Mouse (Mus musculus): ENCODE measurements around the gene Ctsa.
"Not testable (repeated sequence)": the region's sequence is repeated elsewhere in the genome, so short reads cannot be mapped to it uniquely, and the experiment has no call there.

- TF ChIP-seq POLR2A (IDR thresholded peaks at IDR 0.05; ENCODE audit: borderline replicate concordance, extremely low read depth, low read depth, low read length); CTCF (IDR thresholded peaks at IDR 0.05; ENCODE audit: insufficient read depth, low read length): not testable (repeated sequence)
These were observed 30.7 kb downstream of the Ctsa start for GRCm38 (mm10) chr2:164863411-164863810.

Data from lung, adult 2 months (tissue).